Mouse (Mus musculus) layer of hippocampus, adult 9-10 months (tissue): ENCODE results near the gene Gm13090.
A peak's percentile ranks its signal among the peaks of the same experiment; 100 is the strongest.

ENCODE experiments used
- DNase-seq: peaks from one replicate; pipeline ENCODE4 v3.0.0; 2022; ENCODE audit warnings: low spot score

Gene Gm13090

DNA sequence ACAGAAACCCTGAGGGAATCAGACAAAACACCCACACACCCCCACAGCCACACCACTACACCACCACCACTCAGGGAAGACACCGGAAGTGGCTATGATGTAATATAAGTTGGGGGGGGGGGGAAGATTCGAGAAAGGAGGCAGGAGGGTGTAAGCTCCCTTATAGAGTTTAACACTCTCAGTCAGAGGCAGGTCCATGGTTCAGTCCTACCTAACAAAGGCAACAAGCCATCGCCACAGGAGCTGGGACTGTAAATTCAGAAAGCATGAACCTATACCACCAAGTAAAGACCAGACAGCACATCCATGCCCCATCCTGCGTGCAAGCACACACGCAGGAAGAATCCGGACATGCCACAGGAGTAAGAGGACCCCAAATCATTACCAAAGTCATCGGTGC lies at the start of gene Gm13090:
Gene Gm13090, plus strand, starts transcription at position 301 of the 400 bp plus-strand sequence.
- DNase-seq = no peak

- no peak for DNase-seq
Observed at GRCm38 (mm10) chr4:151041506-151041905, 47.9 kb upstream of the Gm13090 start.

DNA sequence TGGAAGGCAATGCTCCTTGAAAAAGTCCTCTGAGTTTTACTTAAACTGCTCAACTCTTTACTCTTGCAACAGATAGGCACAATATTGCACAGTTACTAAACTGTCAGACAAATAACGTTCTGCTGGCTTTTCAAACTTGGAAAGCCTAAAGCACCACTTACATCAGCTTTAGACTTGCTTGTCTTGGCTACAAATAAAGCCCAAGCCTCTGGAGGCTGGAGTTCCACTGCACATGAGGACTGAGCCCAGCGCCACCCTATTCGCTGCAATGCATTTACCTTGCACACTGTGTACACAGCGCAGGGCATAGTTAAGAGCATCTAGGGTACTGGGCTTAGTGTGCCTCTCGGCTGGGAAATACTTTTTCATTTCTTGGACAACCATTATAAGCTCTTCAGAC lies 46.1 kb upstream of the Gm13090 start:
- no peak for DNase-seq

DNA sequence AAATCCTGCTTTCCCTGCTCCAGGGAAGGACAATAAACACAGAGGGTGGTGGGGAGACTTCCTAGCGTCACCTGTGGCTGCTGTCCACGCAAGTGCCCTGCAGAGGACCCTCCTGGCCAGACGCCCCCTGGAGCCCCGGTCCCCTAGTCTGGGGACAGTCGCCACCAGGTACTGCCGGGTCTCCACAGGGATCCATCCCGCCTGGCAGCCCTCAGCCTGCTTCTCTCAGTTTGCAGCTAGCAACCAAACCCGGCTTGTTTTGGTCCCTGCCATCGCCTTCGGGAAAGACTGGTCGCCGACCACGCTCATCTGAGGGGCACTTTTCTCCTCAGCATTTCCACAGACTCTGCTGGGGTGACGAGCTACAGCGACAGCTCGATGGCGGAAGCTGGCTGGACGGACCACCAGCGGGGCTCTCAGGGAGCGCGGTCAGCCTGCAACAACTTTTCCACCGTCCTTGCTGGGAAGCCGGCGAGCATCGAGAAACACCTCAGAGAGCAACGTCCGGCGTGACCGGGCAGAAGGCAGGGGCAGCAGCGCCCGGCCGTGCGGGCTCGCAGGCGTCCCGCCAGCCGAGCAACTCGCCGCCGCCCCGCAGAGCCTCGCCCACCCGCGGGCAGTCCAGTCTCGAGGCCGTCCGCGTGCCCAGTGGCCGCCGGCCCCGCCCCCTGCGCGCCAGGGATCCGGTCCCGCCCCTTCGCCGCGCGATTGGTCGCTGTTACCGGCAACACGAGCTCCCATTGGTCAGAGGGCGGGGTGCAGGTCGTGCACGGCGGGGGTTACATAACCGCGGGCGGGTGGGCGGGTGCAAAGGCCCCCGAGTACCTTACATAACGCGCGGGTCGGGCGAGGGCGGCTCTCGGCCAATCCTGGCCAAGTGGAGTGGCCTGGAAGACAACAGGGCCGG lies 45.1 kb upstream of the Gm13090 start, which contains the start of gene Per3:
Gene Per3, minus strand, starts transcription at position 629 of the 907 bp plus-strand sequence.
- peak; percentile 95 for DNase-seq

DNA sequence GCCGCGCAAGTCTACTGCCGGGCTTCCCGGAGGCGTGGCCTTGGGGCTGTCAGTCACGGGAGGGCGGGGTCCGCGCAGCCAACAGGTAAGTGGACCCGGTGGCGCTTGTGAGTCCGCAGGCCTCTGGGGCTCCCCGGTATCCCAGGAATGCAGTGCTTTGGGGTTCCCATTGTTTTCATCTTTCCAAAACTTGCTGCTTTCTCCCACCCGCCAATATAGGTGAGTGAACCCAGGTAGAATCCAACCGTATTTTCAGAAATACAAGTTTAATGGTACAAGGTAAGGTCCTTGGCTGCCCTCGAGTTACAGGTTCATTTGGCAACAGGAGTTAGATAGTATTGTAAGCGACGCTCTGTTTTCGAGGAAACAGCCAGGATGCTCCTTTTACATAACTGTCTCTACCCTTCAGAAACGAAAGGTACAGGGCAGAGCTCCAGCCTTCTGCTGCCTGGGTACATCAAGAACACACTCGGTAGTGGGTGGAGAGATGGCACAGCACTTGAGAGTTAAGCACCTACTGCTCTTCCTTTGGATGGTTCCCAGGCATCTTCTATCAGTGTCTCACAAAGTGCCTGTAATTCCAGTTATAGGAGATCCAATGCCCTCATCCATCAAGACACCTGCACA lies 44.3 kb upstream of the Gm13090 start:
- DNase-seq = no peak

DNA sequence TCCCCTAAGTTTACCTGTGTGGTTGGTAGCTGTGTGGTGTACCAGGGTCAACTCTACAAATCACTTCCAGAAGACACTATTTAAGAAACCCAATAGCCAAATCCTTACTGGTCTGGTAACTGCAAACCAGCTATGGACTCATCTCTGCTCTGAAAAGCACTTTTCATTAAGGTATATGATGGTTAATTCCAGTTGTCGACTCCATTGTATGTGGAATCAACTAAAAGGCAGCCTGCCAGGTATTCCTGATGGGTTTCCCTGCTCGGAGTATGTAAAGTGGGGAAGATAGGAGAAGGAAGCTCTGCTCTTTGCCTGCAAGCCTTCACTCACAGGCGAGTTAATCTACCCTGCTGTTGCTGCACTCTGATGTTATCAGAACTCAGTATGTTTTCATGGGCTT lies 42.8 kb upstream of the Gm13090 start:
- no peak for DNase-seq

- no peak for DNase-seq
Observed at GRCm38 (mm10) chr4:151051162-151051561, 38.2 kb upstream of the Gm13090 start.

DNA sequence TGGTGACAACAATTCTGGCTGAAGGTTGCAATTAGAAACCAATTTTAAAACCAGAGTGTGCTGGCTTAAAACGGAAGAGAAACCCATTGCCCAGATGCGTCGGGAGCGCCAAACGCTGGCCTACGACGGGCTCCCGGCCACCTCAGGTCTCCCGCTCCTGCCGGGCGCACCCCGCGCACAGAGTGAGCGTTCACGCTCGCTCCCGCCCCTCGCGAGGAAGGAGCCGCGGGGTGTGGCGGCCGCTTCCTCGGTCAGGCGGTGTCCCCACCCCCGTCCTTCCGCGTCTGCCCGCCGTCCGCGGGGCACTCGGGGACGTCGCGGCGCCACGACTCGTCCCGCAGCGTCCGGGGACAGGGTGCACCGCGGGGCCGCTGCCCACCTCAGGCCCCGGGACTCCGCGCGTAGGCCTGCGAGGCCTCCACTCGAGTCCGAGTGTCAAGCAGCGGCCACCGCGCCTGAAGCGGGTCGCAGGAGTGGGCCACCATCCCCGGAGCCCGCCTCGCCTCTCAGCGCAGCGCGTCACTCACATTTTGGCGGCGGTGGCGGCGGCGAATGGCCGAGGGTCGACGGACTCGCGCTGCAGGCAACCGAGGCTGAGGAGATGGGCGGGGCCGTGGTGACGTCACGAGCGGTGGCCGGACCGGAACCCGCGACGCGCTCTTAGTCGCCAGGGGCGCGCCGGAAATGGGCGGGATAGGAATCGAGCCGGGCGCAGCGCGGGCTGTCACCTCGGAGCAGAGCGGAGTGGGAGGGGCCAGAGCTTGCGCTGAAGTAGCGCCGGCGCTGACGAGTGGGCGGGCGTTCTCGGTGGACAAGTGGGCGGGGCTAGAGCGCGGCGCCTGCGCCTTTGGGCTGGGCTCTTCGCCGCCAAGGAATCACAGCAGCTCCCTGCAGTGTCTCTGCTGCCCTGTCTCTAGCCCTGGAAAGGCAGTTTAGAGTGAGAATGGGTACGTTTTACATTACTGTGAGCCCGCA lies 31.7 kb upstream of the Gm13090 start, which contains the start of gene Vamp3:
Gene Vamp3, minus strand, starts transcription at position 617 of the 975 bp plus-strand sequence.
- DNase-seq = peak; percentile 89

GRCm38 (mm10) chr4:151058634-151059033 lies 30.7 kb upstream of the Gm13090 start:
- no peak for DNase-seq

- no peak for DNase-seq
Observed at GRCm38 (mm10) chr4:151059566-151059965, 29.8 kb upstream of the Gm13090 start.

DNA sequence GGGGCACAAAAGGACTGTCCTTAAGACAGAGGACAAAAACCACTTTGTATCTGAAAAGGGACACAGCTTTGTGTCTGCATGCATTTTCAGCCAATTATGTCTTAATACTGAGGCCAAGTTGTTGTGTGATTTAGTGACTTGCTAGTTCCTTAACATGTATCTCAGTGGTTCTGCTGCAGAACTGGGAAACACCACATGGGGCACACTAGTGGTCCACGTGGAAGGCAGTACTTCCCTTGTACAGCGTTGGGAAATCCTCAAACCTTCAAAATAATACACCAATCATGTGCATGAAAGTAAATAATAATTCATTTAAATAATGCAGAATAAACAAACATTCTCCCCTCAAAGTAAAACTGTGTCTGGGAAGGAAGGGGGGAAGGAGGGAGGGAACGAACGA lies 20.6 kb upstream of the Gm13090 start:
- no peak for DNase-seq

DNA sequence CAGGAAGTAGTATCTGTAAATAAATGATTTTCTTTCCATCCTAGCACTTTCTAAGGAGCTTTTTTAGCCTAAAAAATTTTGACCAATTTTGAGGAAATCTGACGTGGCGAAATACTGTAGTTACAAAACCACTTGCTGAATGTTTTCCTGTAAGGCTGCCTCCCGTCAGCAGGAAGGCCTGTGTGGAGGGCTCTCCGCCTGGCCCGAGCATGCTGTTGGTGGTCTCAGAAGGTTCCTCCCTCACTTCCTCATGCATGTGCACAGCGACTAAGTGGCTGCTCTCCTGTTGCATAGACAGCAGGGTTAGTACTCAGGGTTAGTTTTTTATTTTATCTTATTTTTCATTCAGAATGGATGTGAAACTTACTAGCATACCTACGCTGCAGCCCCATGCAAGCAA lies 18.4 kb upstream of the Gm13090 start:
- DNase-seq = no peak

DNA sequence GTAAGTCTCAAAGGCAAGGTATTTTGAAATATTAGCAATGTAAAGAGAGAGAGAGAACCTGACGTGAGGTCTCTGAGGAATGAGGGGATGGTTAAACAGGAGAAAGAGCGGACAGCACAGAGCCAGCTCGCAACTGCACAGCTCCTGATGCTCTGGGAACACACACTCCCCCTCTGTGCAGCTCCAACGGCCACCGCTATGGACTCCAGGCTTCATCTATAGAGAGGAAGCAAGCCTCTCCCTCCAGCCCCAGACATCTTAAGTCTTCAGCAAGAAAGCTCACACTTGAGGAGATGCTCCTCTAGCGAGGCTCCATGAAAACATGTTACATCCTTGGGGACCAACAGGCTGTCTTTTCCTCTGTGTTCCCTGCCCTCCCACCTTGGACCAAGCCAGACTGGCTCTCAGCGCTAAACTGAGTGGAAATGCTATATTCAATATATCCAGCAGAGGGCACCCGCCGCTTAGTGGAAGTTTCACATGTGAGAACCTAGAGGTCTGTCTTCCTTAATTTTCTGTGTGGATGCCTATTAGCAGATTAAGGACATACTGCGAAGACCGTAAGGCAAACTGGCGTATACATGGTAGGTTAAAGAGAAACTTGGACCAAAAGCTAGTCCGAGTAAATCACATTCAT lies 16.1 kb upstream of the Gm13090 start:
- DNase-seq = peak; percentile 79

GRCm38 (mm10) chr4:151074817-151075216 lies 14.6 kb upstream of the Gm13090 start:
- no peak for DNase-seq

DNA sequence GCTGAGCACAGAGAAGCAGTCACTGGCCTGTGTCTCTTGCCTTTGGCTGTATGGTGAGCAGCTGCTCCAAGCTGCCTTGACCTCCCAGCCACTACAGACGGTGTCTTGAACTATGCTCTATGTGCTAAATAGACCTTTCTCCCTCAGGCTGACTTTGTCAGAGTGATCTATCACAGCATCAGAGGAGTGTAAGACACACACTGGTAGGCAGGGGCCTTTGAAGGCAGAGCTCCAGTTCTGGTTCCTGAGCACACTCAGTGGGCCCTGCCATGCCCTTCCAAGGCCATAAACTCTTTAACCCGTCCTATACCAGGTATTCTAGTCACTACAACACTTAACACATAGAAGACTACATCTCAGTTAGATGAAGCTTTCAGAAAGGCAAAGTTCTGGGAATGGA lies 8.0 kb upstream of the Gm13090 start:
- DNase-seq = no peak

DNA sequence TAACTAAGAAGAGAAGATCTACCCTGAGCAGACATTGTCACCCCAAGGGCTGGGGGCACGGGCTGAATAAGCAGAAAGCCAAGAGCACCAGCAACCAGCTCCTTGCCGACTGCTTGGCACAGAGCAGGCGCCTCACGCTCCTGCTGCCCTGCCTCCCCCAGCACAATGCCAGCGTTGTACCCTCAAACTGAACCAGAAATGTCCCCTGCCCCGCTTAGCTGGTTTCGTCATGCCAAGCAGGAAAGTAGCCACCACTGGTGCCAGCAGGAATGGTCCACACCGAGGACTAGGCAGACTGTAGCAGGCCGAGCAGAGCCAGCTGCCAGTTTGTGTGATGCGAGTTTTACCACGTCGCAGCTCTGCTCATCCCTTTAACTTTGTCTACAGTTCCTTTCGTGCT lies 7.4 kb upstream of the Gm13090 start:
- no peak for DNase-seq

- no peak for DNase-seq
Observed at GRCm38 (mm10) chr4:151083027-151083426, 6.3 kb upstream of the Gm13090 start.

DNA sequence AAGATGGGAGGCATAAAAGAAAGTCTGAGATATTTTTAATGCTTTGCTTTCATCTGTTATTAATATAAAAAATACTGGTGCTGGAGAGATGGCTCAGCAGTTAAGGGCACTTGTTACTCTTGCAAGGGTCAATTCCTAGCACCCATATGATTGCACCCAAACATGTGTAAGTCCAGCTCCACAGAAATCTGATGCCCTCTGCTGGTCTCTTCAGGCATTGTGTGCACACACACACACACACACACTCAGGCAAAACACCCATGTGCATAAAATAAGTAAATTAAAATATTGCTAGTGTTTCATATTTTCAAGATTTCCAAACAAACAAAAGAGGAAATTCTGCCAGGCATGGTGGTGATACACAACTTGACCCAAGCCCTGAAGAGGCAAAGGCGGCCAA lies 2.0 kb upstream of the Gm13090 start:
- no peak for DNase-seq

- no peak for DNase-seq
Observed at GRCm38 (mm10) chr4:151088819-151089218, 551 bp upstream of the Gm13090 start.

DNA sequence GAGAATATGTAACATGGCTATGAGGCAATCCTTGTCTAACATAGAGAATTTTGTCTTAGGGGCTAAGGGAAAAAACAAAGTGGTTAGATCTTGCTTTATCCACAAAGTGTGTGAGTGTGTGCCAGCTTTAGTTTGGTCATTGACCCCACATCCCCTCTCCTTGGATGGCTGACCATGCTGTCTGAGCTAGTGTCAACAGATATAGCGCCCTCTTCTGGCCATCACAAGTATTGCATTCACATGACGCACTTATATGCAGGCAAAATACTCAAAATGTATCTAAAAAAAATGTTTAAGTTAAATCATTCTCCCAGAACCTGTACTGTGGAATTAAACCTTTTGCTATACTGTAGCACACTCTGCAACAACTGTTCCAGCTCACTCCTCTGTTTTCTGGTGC lies 5.8 kb downstream of the Gm13090 start:
- DNase-seq = no peak

GRCm38 (mm10) chr4:151096334-151097103 lies 7.1 kb downstream of the Gm13090 start:
- no peak for DNase-seq
